Mouse (Mus musculus) stomach, postnatal 0 days (tissue): ENCODE results near the gene Hes2.

ENCODE experiments used
- CTCF ChIP-seq: IDR thresholded peaks from 2 replicates; pipeline ENCODE4 v1.5.1; 2016; ENCODE audit warnings: antibody characterized with exemption, low read depth, mild to moderate bottlenecking, moderate library complexity
- EP300 ChIP-seq: optimal IDR thresholded peaks from 2 replicates; pipeline ENCODE3; 2016; ENCODE audit warnings: antibody characterized with exemption

- TF ChIP-seq CTCF = no peak
- no peak for TF ChIP-seq EP300
Measured at GRCm38 (mm10) chr4:152129395-152129930, 29.2 kb upstream of the Hes2 start.
